Mouse (Mus musculus) right cerebral cortex, postnatal 4 days (tissue): Measurements from ENCODE around the gene Pkp2.

Experiments used
- DNase-seq: peaks from one replicate; pipeline ENCODE4 v3.0.0-alpha.2; 2022

Pkp2 gene

DNA sequence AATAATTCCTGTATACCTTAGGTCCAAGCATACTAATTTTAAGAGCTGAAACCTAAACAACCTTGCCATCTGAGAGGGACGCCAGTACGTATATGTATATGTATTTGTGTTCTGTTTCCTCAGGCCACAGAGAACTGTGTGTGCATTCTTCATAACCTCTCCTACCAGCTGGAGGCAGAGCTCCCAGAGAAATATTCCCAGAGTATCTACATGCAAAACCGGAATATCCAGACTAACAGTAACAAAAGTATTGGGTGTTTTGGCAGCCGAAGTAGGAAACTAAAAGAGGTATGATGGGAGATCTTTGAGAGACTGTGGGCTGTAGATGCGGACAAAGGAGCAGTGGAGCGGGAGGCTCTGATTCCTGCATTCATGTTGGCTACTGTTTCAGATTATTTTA lies 48.4 kb downstream of the Pkp2 start:
- DNase-seq: no peak

DNA sequence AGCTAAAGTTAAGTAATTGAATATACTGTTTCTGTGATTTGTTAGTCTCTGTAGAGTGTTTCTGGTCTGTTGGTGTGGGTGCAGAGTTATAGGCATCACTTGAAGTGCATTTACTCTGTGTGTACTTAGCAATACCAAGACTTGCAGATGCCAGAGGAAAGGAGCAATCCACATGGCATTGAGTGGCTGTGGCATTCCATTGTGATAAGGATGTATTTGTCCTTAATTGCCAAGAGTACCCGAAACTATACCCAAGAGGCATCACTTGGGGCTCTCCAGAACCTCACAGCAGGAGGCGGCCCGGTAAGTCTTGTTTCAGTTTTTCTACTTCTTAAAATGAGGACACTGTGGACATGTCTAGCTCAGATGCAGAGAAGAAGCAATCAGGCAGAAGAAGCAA lies 49.3 kb downstream of the Pkp2 start:
- DNase-seq: no peak

DNA sequence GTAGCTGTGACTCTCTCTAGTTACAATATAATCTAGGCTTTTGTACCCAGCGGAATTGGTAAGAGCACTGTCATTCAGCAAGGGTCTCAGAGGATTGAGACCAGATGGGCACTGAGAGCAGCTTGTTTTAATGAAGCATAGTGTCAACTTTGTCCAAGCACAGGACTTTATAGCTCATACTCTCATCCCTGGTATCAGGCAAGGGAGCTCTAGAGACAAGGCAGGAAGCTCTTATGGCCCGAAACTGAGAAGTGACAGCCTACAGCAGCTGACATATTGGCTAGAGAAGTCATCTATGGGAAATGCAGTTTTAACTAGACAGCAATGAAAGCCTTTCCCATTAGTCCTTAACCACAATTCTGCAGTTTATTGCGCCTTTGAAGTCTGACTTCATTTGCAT lies 59.9 kb downstream of the Pkp2 start:
- no peak for DNase-seq

DNA sequence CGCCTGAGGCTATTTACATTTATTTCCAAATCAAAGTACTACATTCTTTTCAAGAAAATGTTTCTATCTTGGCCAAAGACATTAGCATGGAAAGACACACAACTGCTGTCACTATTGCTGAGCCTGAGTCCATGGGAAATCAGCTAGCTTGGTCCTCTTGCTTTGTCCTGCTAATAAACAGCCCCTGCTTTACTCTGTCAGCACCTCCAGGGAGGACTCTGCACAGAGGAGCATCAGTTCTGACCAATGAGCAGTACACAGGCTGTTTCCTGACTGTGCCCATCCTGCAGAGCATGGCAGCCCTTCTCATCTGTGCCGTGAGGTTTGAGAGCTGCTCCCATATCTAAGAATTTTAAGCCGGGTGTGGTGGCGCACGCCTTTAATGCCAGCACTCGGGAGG lies 60.6 kb downstream of the Pkp2 start:
- no peak for DNase-seq

DNA sequence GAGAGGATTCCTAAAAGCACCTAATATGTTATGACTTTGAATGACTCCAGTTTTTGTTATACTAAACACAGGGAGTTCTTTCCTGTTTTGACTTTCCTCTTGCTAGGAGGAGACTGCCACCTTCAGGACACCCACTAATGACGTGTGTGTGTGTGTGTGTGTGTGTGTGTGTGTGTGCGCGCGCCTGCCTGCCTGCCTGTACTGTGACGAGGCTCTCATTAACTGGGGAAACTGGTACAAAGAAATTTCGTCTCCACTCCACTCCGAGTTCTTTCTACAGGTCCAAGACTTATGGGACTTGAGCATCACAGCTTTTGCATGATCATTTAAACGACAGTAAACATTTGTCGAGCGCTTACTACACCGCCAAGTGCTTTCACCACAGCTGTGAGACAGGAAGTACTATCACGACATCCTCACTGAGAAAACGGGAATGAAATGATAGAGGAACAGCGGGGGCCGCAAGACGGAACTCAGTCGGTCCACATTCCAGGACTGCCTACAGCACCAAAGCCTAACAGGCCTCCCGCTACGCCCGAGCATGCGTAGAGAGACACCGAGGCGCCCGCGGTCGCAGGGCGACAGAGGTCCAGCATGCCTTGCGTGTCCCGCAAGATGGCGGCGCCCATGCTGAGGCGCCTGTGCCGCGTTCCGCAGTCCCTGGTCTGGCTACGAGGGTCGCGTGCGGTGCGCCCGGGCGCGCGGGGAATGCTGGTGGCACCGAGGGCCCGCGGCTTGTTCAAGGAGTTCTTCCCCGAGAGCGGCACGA lies 89.4 kb downstream of the Pkp2 start, which contains the start of gene Yars2:
Gene Yars2 (plus strand): TSS at position 597 of the 769 bp plus-strand sequence.
- DNase-seq: peak; percentile 88

DNA sequence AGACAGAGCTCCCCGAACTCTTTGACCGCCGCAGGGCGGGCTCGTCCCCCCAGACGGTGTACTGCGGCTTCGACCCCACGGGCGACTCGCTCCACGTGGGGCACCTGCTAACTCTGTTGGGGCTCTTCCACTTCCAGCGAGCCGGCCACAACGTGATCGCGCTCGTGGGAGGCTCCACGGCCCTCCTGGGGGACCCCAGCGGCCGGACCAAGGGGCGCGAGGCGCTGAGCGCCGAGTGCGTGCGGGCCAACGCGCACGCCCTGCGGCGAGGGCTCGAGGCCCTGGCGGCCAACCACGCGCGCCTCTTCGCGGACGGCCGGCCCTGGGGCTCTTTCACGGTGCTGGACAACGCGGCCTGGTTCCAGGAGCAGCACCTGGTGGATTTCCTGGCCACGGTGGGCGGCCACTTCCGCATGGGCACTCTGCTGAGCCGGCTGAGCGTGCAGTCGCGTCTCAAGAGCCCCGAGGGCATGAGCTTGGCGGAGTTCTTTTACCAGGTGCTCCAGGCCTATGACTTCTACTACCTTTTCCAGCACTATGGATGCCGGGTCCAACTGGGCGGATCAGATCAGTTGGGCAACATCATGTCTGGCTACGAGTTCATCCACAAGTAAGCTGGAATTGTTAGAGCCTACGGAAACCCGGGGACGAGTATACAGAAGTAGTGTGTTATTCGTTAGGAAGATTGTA lies 90.2 kb downstream of the Pkp2 start:
- peak; percentile 32 for DNase-seq

DNA sequence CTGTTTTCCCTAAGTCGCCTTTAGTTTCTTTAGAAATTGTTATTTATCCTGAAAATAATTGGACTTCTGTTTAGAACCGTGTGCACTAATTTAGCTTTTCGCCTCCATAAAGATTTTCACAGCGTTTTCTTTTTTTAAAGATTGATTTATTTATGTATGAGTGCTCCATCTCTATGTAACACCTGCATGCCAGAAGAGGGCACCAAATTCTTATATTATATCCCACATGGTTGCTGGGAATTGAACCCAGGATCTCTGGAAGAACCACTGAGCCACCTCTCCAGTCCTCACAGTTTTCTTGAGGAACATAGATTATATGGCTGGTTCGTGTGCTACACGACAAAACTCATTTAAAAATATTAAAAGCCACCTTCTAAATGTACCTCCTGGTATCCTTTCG lies 90.8 kb downstream of the Pkp2 start:
- no peak for DNase-seq

DNA sequence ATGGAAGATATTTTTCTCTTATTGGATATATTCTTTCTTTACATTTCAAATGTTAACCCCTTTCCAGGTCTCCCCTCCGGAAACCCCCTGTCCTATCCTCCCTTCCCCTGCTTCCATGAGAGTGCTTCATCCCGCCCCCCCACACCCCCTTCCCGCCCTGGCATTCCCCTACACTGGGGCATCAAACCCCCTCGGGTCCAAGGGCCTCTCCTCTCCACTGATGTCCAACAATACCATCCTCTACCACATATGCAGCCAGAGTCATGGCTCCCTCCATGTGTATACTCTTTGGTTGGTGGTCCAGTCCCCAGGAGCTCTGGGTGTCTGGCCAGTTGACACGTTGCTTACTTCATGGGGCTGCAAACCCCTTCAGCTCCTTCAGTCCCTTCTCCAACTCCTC lies 98.2 kb downstream of the Pkp2 start:
- DNase-seq: no peak
